Mouse (Mus musculus) erythroblast, embryonic 14.5 days (primary cell): ENCODE measurements around the gene Zfp672. TPM values are rescaled to one million over a fixed set of nuclear protein-coding genes. Genes with fewer than 3 reads are reported as not detected.

Source experiments
- H3K27me3 ChIP-seq: 2 replicates; pipeline ENCODE4 v1.6.1; 2012; ENCODE audit warnings: inconsistent platforms; ENCODE audit not compliant: control insufficient read depth
- H3K36me3 ChIP-seq: 2 replicates; pipeline ENCODE4 v1.6.1; 2012; ENCODE audit warnings: mild to moderate bottlenecking, inconsistent platforms; ENCODE audit not compliant: control insufficient read depth
- H3K4me1 ChIP-seq: 2 replicates; pipeline ENCODE4 v1.6.1; 2012; ENCODE audit warnings: inconsistent platforms; ENCODE audit not compliant: control insufficient read depth
- H3K4me3 ChIP-seq: replicated peaks from 2 replicates; pipeline ENCODE3; 2012; ENCODE audit warnings: moderate library complexity, mild to moderate bottlenecking, inconsistent platforms
- H3K9me3 ChIP-seq: 2 replicates; pipeline ENCODE4 v1.6.1; 2012; ENCODE audit warnings: low read length, inconsistent platforms, mixed read lengths; ENCODE audit not compliant: control insufficient read depth
- GATA1 ChIP-seq: IDR thresholded peaks from 2 replicates; pipeline ENCODE4 v1.6.1; 2012; ENCODE audit warnings: low read length, inconsistent platforms, mixed read lengths
- TAL1 ChIP-seq: IDR thresholded peaks from 3 replicates; pipeline ENCODE4 v1.6.1; 2012; ENCODE audit warnings: low read length, inconsistent platforms, mixed read lengths
- polyA plus RNA-seq: library from polyadenylated mRNA; stranded (reverse); fragments of >175 nt; gene quantifications from 2 replicates; pipeline ENCODE4 v1.2.3, GENCODE M21; 2012

Zfp672 gene
- polyA plus RNA-seq, 1 experiment = 1.8 TPM

- peaks cover 65% of the 10 kb centered on the region for H3K4me1 ChIP-seq
- TF ChIP-seq GATA1 = no peak
- TF ChIP-seq TAL1 = no peak
- no peaks in the 10 kb centered on the region for H3K27me3 ChIP-seq
- peaks cover 4% of the 10 kb centered on the region; the same call in 1 of the 2 replicates for H3K9me3 ChIP-seq
- H3K4me3 ChIP-seq = peak overlapping the region; percentile 68
- peaks cover 77% of the 10 kb centered on the region for H3K36me3 ChIP-seq
Measured at GRCm38 (mm10) chr11:58331546-58331945, 1.4 kb upstream of the Zfp672 start.

DNA sequence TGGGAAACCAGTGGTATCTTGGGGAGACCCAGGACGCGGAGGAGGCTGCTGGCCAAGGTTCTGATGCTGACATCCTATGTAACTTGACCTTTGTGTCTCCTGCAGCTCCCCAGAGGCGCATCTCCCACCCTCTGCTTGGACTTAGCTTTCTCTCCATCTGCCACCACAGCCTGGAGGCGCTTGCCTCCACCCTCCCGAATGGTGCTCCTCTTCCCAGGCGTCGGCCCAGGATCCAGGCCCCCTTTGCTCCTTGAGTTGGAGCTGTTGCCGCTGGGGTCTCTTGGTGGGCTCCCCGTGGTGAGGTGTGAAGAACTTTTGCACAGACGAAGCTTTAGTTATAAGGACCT, 983 bp upstream of the Zfp672 start:
- Histone ChIP-seq H3K27me3 (no peaks in the 10 kb centered on the region), H3K4me1 (peaks cover 68% of the 10 kb centered on the region), H3K9me3 (peaks cover 4% of the 10 kb centered on the region; the same call in 1 of the 2 replicates), H3K4me3 (peak overlapping the region; percentile 68), H3K36me3 (peaks cover 77% of the 10 kb centered on the region)
- TF ChIP-seq TAL1 (no peak), GATA1 (no peak)

DNA sequence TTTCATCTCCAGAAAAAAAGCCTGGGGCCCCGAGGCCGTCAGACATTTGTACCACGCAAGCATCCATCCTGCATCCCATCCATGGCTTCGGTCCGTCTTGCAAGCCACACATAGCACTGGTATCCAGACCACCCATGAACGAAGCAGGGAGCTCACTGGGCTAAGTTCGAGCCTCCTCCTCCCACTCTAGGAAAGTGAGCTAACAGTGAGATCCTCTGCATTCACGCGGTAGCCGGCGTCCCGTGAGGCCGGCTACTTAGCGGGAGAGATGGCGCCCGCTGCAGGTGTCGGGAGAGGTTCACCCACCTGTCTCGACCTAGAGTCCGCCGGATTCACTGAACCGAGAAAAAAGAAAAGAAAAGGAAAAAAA, 248 bp downstream of the Zfp672 start:
- no peaks in the 10 kb centered on the region for H3K27me3 ChIP-seq
- peak overlapping the region; percentile 68 for H3K4me3 ChIP-seq
- TF ChIP-seq GATA1 = no peak
- TF ChIP-seq TAL1 = no peak
- H3K9me3 ChIP-seq = peaks cover 4% of the 10 kb centered on the region; the same call in 1 of the 2 replicates
- H3K4me1 ChIP-seq = peaks cover 77% of the 10 kb centered on the region
- H3K36me3 ChIP-seq = peaks cover 78% of the 10 kb centered on the region

DNA sequence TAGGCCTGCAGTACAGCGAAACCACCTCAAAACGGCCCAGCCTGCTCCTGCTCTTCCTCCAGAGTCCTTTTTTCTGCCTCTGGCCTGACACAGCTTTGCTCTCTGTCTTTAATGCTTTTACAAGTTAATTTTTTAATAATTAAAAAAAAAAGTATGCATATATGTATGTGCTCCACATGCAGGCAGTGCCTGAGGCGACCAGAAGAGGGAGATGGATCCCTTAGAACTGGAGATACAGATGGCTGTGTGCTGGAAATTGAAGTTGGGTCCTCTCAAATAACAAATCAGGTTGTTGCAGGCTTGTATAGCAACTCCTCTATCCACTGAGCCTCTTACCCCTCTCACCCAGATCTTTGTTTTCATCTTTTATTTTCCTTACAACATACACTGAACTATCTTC, 3.4 kb downstream of the Zfp672 start:
- H3K9me3 ChIP-seq = peaks cover 4% of the 10 kb centered on the region; the same call in 1 of the 2 replicates
- no peaks in the 10 kb centered on the region for H3K27me3 ChIP-seq
- peaks cover 56% of the 10 kb centered on the region for H3K36me3 ChIP-seq
- TF ChIP-seq TAL1 (no peak), GATA1 (no peak)
- peaks cover 71% of the 10 kb centered on the region for H3K4me1 ChIP-seq
- no peak overlapping the region for H3K4me3 ChIP-seq

GRCm38 (mm10) chr11:58324614-58325229, 5.4 kb downstream of the Zfp672 start:
- Histone ChIP-seq H3K36me3 (peaks cover 69% of the 10 kb centered on the region), H3K4me1 (peaks cover 78% of the 10 kb centered on the region), H3K27me3 (no peaks in the 10 kb centered on the region), H3K9me3 (peaks cover 4% of the 10 kb centered on the region; the same call in 1 of the 2 replicates), H3K4me3 (peak overlapping the region; percentile 44)
- TF ChIP-seq GATA1 = peak; percentile 27; the same call in 1 of the 2 replicates
- peak; percentile 67 for TF ChIP-seq TAL1

DNA sequence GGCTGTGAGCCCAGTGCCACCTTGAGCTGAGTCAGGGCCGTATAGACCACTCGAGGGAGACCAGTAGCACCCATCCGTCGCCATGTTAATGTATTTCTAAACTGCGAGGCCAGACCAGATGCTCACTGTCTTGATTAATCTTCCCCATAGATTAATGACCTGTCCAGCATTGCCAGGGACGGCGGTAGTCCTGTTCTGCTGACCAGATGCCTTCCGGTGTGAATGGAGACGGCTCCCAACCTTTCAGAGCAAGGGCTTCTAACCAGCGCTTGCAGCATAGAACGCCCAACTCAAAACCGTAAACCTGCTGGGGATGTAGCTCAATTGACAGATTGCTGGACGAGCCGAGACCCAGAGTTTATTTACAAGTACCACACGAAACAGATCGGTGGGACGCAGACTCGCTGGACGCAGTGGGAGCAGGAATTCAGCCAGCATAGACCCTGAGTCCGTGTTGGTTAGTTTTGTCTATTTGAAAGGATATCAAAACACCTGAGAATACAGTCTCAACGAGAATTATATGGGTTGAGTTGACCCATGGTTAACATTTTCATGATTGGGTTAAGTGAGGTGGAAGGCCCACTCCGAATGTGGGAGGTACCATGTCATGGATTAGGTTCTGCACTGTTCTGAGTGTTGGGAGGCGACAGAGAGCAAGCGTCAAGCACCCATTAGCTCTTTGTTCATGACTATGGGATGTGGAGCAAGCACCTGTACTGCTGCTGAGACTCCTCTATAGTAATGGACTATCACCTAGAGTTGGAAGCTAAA, 6.4 kb downstream of the Zfp672 start:
- Histone ChIP-seq H3K36me3 (peaks cover 74% of the 10 kb centered on the region), H3K4me1 (peaks cover 70% of the 10 kb centered on the region), H3K4me3 (peak overlapping the region; percentile 65), H3K9me3 (peaks cover 4% of the 10 kb centered on the region; the same call in 1 of the 2 replicates), H3K27me3 (no peaks in the 10 kb centered on the region)
- TF ChIP-seq TAL1 = no peak

- TF ChIP-seq GATA1 = no peak
- peaks cover 63% of the 10 kb centered on the region for H3K4me1 ChIP-seq
- H3K36me3 ChIP-seq = peaks cover 74% of the 10 kb centered on the region
Measured at GRCm38 (mm10) chr11:58322824-58323569, 7.1 kb downstream of the Zfp672 start.

DNA sequence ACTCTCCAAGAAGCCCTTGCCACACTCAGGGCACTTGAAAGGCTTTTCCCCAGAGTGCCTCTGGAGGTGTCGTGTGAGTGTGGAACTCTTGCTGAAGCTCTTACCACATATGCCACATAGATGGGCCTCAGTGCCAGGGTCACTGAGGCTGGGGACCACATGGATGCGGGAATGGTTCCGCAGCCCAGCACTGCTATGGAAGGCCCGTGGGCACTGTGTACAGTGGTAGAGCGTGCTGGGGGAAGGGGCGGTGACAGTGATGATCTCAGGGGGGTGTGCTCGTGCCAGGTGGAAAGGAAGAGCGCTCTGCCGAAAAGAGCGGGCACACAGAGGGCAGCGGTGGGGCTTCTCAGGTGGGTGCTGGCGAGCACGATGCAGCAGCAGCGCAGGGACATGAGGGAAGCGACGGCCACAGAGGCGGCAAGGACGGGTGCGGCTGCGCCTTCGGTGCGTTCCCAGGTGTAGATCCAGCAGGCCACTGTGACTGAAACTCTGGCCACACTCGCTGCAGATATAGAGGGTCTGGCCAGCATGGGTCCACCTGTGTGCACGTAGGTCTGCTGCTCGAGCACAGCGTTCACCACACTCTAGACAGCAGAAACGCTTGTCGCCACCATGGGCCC, 13.3 kb downstream of the Zfp672 start:
- TF ChIP-seq TAL1 (no peak), GATA1 (no peak)
- Histone ChIP-seq H3K4me3 (no peak overlapping the region), H3K36me3 (peaks cover 99% of the 10 kb centered on the region)

More at GRCm38 (mm10) chr11:58322824-58323569, 7.1 kb downstream of the Zfp672 start:
- peaks cover 4% of the 10 kb centered on the region; the same call in 1 of the 2 replicates for H3K9me3 ChIP-seq
- H3K27me3 ChIP-seq = no peaks in the 10 kb centered on the region
- peak overlapping the region; percentile 65 for H3K4me3 ChIP-seq

More for the DNA sequence above, 13.3 kb downstream of the Zfp672 start:
- Histone ChIP-seq H3K4me1 (peaks cover 28% of the 10 kb centered on the region), H3K27me3 (no peaks in the 10 kb centered on the region), H3K9me3 (peaks cover 8% of the 10 kb centered on the region)
